Mouse (Mus musculus): ENCODE measurements around the gene Rasgrf1. TPM values are rescaled to one million over a fixed set of nuclear protein-coding genes. Genes with fewer than 3 reads are reported as not detected.

Gene Rasgrf1
- polyA plus RNA-seq, 1 experiment from 2014 or later = 0.15 TPM

GRCm38 (mm10) chr9:89910741-89911444 lies 1.2 kb downstream of the Rasgrf1 start:
- Histone ChIP-seq H3K4me1 (replicated peaks; ENCODE audit: control insufficient read depth, insufficient read depth, low read length) (peaks cover 5% of the 10 kb centered on the region; the same call in 1 of the 2 replicates), H3K9me3 (ENCODE audit: control insufficient read depth, low read length) (no peaks in the 10 kb centered on the region), H3K27ac (ENCODE audit: low read depth, low read length) (no peak overlapping the region), H3K9ac (ENCODE audit: low read depth, low read length) (0 out of 2 replicates have a peak overlapping the region, but pooled peaks have one; percentile 2), H3K4me2 (replicated peaks; ENCODE audit: low read depth, low read length) (peak overlapping the region; percentile 87), H3K4me3 (ENCODE audit: low read depth, low read length) (peak overlapping the region; percentile 12; the same call in 1 of the 2 replicates), H3K27me3 (ENCODE audit: control insufficient read depth, insufficient read depth, low read length) (peaks cover 53% of the 10 kb centered on the region), H3K36me3 (ENCODE audit: control insufficient read depth, insufficient read depth, low read length) (no peaks in the 10 kb centered on the region)
- under 1% methylated on average over 34 of the region's 34 CpGs for WGBS
- DNase-seq (ENCODE audit: low spot score) (peak; percentile 62), ATAC-seq (ENCODE audit: low FRiP score) (peak; percentile 48)

- no peak for ATAC-seq (ENCODE audit: low FRiP score)
- Histone ChIP-seq H3K9ac (ENCODE audit: low read depth, low read length) (no peak overlapping the region), H3K9me3 (ENCODE audit: control insufficient read depth, low read length) (no peaks in the 10 kb centered on the region), H3K27me3 (ENCODE audit: control insufficient read depth, insufficient read depth, low read length) (peaks cover 46% of the 10 kb centered on the region), H3K27ac (ENCODE audit: low read depth, low read length) (no peak overlapping the region), H3K4me1 (replicated peaks; ENCODE audit: control insufficient read depth, insufficient read depth, low read length) (peaks cover 5% of the 10 kb centered on the region; the same call in 1 of the 2 replicates), H3K36me3 (ENCODE audit: control insufficient read depth, insufficient read depth, low read length) (no peaks in the 10 kb centered on the region), H3K4me2 (replicated peaks; ENCODE audit: low read depth, low read length) (no peak overlapping the region), H3K4me3 (ENCODE audit: low read depth, low read length) (no peak overlapping the region)
- WGBS = 70% methylated on average over 5 of the region's 5 CpGs
- DNase-seq (ENCODE audit: low spot score) = no peak
Measured at GRCm38 (mm10) chr9:89911891-89912549, 2.3 kb downstream of the Rasgrf1 start.

GRCm38 (mm10) chr9:89913135-89913534 lies 3.4 kb downstream of the Rasgrf1 start:
- WGBS = 78% methylated on average over 4 of the region's 4 CpGs
- H3K27me3 ChIP-seq (ENCODE audit: control insufficient read depth, insufficient read depth, low read length) = peaks cover 36% of the 10 kb centered on the region

GRCm38 (mm10) chr9:89916471-89916870 lies 6.8 kb downstream of the Rasgrf1 start:
- H3K4me2 ChIP-seq (replicated peaks; ENCODE audit: low read depth, low read length) = no peak overlapping the region
- no peak overlapping the region for H3K27ac ChIP-seq (ENCODE audit: low read depth, low read length)
- H3K4me1 ChIP-seq (replicated peaks; ENCODE audit: control insufficient read depth, insufficient read depth, low read length) = no peaks in the 10 kb centered on the region
- no peak overlapping the region for H3K4me3 ChIP-seq (ENCODE audit: low read depth, low read length)
- no peaks in the 10 kb centered on the region for H3K36me3 ChIP-seq (ENCODE audit: control insufficient read depth, insufficient read depth, low read length)
- 91% methylated on average over 7 of the region's 7 CpGs for WGBS
- no peak for ATAC-seq (ENCODE audit: low FRiP score)
- no peak for DNase-seq (ENCODE audit: low spot score)
- peaks cover 6% of the 10 kb centered on the region for H3K27me3 ChIP-seq (ENCODE audit: control insufficient read depth, insufficient read depth, low read length)
- no peaks in the 10 kb centered on the region for H3K9me3 ChIP-seq (ENCODE audit: control insufficient read depth, low read length)
- no peak overlapping the region for H3K9ac ChIP-seq (ENCODE audit: low read depth, low read length)

More at GRCm38 (mm10) chr9:89913135-89913534, 3.4 kb downstream of the Rasgrf1 start:
- H3K9me3 ChIP-seq (ENCODE audit: control insufficient read depth, low read length) = no peaks in the 10 kb centered on the region
- no peak overlapping the region for H3K4me2 ChIP-seq (replicated peaks; ENCODE audit: low read depth, low read length)
- no peak for ATAC-seq (ENCODE audit: low FRiP score)
- H3K36me3 ChIP-seq (ENCODE audit: control insufficient read depth, insufficient read depth, low read length) = no peaks in the 10 kb centered on the region
- peaks cover 5% of the 10 kb centered on the region; the same call in 1 of the 2 replicates for H3K4me1 ChIP-seq (replicated peaks; ENCODE audit: control insufficient read depth, insufficient read depth, low read length)
- H3K4me3 ChIP-seq (ENCODE audit: low read depth, low read length) = no peak overlapping the region
- no peak for DNase-seq (ENCODE audit: low spot score)
- H3K27ac ChIP-seq (ENCODE audit: low read depth, low read length) = no peak overlapping the region
- H3K9ac ChIP-seq (ENCODE audit: low read depth, low read length) = no peak overlapping the region

- no peak for ATAC-seq (ENCODE audit: low FRiP score)
- no peaks in the 10 kb centered on the region for H3K36me3 ChIP-seq (ENCODE audit: control insufficient read depth, insufficient read depth, low read length)
- no peaks in the 10 kb centered on the region for H3K9me3 ChIP-seq (ENCODE audit: control insufficient read depth, low read length)
- no peak overlapping the region for H3K4me2 ChIP-seq (replicated peaks; ENCODE audit: low read depth, low read length)
- H3K27ac ChIP-seq (ENCODE audit: low read depth, low read length) = no peak overlapping the region
- H3K9ac ChIP-seq (ENCODE audit: low read depth, low read length) = no peak overlapping the region
- WGBS = 86% methylated on average over 1 of the region's 1 CpGs
- no peaks in the 10 kb centered on the region for H3K4me1 ChIP-seq (replicated peaks; ENCODE audit: control insufficient read depth, insufficient read depth, low read length)
- H3K27me3 ChIP-seq (ENCODE audit: control insufficient read depth, insufficient read depth, low read length) = peaks cover 2% of the 10 kb centered on the region; the same call in 1 of the 2 replicates
- no peak for DNase-seq (ENCODE audit: low spot score)
- H3K4me3 ChIP-seq (ENCODE audit: low read depth, low read length) = no peak overlapping the region
Measured at GRCm38 (mm10) chr9:89917431-89917830, 7.7 kb downstream of the Rasgrf1 start.

GRCm38 (mm10) chr9:89918832-89919231 lies 9.1 kb downstream of the Rasgrf1 start:
- 86% methylated on average over 5 of the region's 5 CpGs for WGBS
- Histone ChIP-seq H3K4me1 (replicated peaks; ENCODE audit: control insufficient read depth, insufficient read depth, low read length) (no peaks in the 10 kb centered on the region), H3K27me3 (ENCODE audit: control insufficient read depth, insufficient read depth, low read length) (peaks cover 2% of the 10 kb centered on the region; the same call in 1 of the 2 replicates), H3K9ac (ENCODE audit: low read depth, low read length) (no peak overlapping the region), H3K27ac (ENCODE audit: low read depth, low read length) (no peak overlapping the region), H3K9me3 (ENCODE audit: control insufficient read depth, low read length) (no peaks in the 10 kb centered on the region), H3K4me3 (ENCODE audit: low read depth, low read length) (no peak overlapping the region), H3K36me3 (ENCODE audit: control insufficient read depth, insufficient read depth, low read length) (no peaks in the 10 kb centered on the region), H3K4me2 (replicated peaks; ENCODE audit: low read depth, low read length) (no peak overlapping the region)
- DNase-seq (ENCODE audit: low spot score) (no peak), ATAC-seq (ENCODE audit: low FRiP score) (no peak)

- ATAC-seq (ENCODE audit: low FRiP score) = no peak
- Histone ChIP-seq H3K4me3 (ENCODE audit: low read depth, low read length) (no peak overlapping the region), H3K27ac (ENCODE audit: low read depth, low read length) (no peak overlapping the region), H3K9me3 (ENCODE audit: control insufficient read depth, low read length) (no peaks in the 10 kb centered on the region), H3K4me2 (replicated peaks; ENCODE audit: low read depth, low read length) (no peak overlapping the region), H3K9ac (ENCODE audit: low read depth, low read length) (no peak overlapping the region), H3K4me1 (replicated peaks; ENCODE audit: control insufficient read depth, insufficient read depth, low read length) (no peaks in the 10 kb centered on the region), H3K27me3 (ENCODE audit: control insufficient read depth, insufficient read depth, low read length) (no peaks in the 10 kb centered on the region), H3K36me3 (ENCODE audit: control insufficient read depth, insufficient read depth, low read length) (no peaks in the 10 kb centered on the region)
- 75% methylated on average over 9 of the region's 9 CpGs for WGBS
- DNase-seq (ENCODE audit: low spot score) = no peak
Measured at GRCm38 (mm10) chr9:89921121-89921520, 11.4 kb downstream of the Rasgrf1 start.

GRCm38 (mm10) chr9:89922666-89923065 lies 13.0 kb downstream of the Rasgrf1 start:
- H3K9me3 ChIP-seq (ENCODE audit: control insufficient read depth, low read length) = no peaks in the 10 kb centered on the region
- no peak overlapping the region for H3K9ac ChIP-seq (ENCODE audit: low read depth, low read length)
- H3K36me3 ChIP-seq (ENCODE audit: control insufficient read depth, insufficient read depth, low read length) = no peaks in the 10 kb centered on the region
- ATAC-seq (ENCODE audit: low FRiP score) (no peak), DNase-seq (ENCODE audit: low spot score) (no peak)
- no peaks in the 10 kb centered on the region for H3K4me1 ChIP-seq (replicated peaks; ENCODE audit: control insufficient read depth, insufficient read depth, low read length)
- no peak overlapping the region for H3K4me3 ChIP-seq (ENCODE audit: low read depth, low read length)
- 100% methylated on average over 1 of the region's 1 CpGs for WGBS
- H3K27ac ChIP-seq (ENCODE audit: low read depth, low read length) = no peak overlapping the region
- no peaks in the 10 kb centered on the region for H3K27me3 ChIP-seq (ENCODE audit: control insufficient read depth, insufficient read depth, low read length)
- no peak overlapping the region for H3K4me2 ChIP-seq (replicated peaks; ENCODE audit: low read depth, low read length)
